Mouse (Mus musculus): ENCODE measurements around the gene St6galnac3.

St6galnac3 gene

DNA sequence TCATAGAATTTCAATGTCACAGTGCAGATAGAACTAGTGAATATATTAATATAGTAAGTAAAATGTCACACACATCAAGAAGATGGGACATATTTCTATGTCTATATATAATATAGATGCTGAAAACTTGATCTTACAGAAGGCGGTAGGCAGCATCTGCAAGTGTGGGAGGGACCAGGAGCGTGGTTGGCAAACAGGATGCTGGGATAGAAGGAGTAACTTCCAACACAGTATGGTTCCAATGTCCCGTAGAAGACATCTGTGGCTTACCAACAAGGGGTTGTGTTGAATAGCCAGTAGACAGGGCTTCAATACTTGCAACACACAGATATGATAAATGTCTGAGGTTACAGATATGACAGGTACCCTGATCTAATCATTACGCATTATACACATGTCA lies 435.0 kb downstream of the St6galnac3 start:
- DNase-seq (ENCODE audit: low read depth, low spot score), result no peak

DNA sequence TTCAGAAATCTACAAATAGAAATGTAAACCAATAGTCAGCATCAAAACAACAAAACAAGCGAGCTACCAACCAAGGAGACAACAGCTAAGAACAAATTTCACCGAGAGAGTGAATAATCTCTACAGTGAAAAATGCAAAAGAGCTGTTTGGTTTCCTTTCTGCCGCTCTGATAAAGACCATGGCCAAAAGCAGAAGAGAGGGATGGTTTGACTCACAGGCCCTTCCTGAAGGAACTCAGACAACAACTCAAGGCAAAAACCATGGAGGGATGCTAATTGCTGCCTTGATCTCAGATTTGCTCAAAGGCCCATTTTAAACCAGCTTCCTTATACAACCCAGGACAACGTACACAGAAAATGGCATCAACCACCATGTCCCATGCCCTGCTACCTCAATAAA lies 437.4 kb downstream of the St6galnac3 start:
- no peak for DNase-seq (ENCODE audit: low read depth, low spot score)

DNA sequence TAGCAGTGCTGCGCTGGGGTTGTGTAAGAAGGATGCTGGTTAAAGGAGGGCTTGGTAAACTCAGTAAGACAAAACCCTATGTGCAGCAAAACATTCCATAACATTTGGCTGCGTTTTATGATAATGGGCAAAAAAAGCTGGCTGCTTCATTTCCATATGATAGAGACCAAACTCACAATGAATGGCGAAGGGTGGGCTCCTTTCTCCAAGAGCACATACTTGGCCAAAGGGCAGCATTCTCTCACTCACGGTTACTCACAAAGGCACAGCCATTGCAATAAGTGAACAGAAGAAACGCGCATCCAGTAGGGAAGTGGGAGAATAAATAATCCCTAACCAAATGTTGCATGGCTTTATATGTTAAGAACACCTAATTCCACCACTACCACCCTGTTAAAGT lies 437.9 kb downstream of the St6galnac3 start:
- DNase-seq (ENCODE audit: low read depth, low spot score), result no peak

DNA sequence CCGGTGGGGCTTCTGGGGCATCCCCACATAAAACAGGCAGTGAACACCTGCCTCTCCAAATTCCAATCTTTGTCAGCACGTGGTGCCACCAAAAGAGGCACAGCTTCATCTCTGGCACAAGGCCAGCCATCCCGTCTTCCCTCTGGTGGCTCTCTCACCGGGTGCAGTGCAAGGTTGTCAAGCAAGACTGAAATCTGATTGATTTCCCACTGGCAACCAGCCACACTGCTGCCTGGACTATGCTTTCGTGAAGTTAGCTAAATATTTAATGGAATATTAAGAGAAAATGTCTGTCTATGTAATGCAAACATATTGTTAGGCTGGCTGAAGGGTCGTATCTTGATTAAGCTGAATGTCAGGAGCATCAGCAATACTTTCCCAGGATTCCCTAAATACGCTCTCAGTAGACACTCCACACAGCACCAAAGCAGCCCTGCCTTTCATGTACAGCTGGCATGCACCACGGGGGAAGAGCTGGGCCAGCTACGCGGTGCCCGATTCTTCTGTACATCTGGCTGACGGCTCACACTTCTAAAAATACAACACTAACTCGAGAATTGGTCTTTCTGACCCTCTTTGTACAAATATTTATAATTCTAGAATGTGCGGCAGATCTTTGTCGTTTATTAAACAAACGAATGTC lies 442.7 kb downstream of the St6galnac3 start:
- DNase-seq (ENCODE audit: low read depth, low spot score), result no peak

DNA sequence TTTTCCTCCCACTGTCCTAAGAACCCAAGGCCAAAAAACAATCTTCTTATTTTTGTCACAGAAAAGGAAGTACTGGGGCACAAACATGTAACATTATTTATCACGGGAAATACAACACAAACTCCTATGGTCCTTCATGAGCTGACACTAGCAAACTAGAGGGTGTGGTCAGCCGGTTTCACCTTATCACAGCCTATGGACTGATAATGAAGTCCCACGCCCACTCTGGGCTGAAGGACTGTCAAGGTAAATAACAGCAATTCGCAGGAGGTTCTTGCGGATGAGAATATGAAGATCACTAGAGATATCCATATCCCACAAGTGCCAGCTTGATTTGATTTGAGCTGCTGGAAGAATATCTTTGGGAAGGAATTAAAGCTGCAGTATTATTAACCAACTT lies 446.7 kb downstream of the St6galnac3 start:
- no peak for DNase-seq (ENCODE audit: low read depth, low spot score)

DNA sequence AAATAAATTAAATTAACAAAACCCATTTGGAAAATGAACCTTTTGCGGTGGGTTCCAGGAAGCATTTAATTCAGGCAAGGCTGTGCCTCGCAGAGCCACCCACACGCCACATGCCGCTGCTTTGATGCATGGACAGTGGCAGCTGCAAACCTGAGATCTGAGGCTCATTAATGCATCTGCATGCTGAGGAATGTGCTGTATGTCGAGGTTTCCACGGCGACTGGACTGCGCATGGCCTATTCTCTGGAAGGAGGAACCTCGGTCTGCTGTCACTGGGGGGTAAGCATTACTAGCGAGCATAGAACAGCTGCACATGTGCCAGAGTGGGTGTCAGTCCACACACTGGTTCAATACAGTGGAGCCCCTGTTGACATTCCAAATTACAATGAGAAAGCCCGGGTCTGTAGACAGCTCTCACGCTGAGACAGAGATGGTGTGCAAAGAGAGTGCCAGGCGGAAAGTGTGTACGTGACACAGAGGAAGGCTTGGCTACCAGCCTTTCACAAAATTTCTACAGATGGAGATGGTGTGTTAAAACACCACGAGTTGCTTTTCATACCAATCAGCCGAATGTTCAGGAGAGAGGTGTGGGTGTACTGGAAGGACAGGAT lies 447.5 kb downstream of the St6galnac3 start:
- DNase-seq (ENCODE audit: low read depth, low spot score), result peak; percentile 84

DNA sequence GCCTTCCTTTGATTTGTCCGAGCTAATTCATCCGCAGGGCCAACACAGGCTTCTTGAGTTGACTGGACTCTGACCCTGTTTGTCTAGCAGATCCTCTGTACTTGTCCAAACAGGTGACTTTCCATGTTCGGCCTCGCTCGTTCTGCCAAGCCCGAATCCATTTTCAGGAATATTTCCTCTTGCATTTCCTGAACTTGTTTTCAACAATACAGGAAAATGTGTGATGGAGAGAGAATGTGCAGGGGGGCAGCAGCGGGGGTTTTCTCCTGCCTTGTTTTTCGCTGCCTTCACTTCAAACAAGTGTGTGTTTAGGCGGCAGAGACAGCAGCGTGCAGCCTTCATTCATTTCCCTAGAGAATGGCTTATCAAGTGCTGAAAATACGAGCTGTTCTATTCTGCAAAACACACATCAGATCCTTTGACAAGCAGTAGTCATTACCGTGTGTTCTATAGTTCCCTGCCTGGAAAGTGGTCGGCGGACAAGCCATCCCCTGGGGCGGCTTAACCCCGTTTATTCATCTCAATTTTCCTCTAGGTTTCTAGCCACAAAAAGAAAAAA lies 448.1 kb downstream of the St6galnac3 start:
- no peak for DNase-seq (ENCODE audit: low read depth, low spot score)

DNA sequence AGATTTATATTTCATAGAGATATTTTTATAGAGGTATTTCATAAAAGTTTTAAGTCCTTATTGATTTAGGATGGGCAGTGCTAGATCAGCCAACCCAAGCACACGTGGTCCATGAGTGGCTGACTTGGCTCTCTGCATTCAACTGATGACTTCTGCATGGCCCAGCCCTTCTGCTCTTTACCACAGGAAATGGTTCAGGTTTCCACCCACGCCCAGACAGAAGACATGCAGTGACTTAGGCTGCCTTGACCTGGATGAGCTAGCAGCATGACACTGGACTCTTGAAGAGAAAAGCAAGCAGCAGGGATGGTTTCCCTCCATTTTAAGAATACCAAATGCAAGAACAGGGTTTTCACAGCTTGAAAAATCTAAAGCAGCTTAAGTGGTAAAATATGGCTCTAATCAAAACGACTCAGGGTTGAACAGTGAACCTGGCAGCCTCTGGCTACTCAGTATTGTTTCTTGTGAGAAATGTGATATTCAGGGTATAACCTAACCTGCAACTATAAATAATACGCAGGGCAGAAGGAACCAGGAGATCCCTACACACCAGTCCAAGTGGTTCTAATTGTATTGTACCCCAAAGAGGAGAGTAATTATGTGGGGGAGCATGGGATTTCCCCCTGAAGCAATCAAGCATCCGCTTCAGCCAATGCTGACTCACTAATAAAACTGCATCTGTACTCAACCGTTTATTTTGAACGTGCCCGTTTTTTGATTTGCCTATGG lies 448.7 kb downstream of the St6galnac3 start:
- DNase-seq (ENCODE audit: low read depth, low spot score), result no peak

DNA sequence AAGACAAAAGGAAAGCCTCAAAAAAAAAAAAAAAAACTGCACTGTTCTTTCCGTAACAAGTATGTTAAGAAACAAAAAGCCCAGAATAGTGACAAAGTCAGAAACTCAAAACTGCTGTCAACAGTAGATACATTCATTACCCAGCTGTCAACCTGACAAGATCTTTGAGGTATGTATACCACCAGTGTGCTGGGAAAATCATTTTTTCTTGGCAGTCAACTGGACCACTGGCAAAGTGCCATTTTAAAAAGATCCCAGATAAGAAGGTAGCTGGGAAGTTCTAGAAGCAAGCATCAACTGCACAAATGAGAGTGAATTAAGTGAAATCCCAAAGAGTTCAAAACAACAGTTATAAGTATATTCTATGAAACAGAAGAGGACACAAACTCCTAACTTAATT lies 452.7 kb downstream of the St6galnac3 start:
- no peak for DNase-seq (ENCODE audit: low read depth, low spot score)

DNA sequence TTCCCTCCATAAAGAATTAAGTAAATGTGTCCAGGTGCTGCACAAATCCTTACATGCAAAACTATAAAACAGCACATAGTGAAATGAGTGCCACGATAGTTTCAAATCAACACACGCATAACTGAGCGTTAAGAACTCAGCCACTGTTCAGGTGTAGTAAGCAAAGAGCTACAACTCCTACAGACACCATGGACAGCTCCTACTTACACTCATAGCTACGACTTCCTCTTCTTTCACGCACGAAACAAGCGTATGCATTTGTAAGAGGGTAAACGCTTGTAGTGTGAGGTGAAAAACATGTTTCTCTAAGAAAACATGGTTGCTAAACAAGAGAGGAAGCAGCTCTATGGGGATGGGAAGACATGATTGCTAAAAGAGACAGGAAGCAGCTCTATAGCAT lies 457.6 kb downstream of the St6galnac3 start:
- DNase-seq (ENCODE audit: low read depth, low spot score), result no peak

DNA sequence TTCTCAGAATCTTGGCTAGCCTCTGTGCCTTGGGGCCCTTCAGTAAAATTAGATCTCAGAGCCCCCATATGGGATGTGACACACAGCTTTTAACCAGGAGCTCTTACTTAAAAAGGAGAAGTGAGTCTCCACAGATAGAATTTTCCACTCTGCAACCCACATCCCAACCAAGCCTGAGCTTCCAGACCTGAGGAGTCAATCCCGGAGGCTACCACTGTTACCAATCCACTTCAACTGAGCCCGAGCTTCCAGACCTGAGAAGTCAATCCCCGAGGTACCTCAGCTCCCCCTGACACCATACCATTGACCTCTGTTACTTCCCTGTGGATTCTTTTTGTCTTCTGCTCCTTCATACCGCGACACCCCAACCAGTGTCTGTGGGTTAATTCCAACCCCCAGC lies 463.0 kb downstream of the St6galnac3 start:
- DNase-seq (ENCODE audit: low read depth, low spot score), result no peak

DNA sequence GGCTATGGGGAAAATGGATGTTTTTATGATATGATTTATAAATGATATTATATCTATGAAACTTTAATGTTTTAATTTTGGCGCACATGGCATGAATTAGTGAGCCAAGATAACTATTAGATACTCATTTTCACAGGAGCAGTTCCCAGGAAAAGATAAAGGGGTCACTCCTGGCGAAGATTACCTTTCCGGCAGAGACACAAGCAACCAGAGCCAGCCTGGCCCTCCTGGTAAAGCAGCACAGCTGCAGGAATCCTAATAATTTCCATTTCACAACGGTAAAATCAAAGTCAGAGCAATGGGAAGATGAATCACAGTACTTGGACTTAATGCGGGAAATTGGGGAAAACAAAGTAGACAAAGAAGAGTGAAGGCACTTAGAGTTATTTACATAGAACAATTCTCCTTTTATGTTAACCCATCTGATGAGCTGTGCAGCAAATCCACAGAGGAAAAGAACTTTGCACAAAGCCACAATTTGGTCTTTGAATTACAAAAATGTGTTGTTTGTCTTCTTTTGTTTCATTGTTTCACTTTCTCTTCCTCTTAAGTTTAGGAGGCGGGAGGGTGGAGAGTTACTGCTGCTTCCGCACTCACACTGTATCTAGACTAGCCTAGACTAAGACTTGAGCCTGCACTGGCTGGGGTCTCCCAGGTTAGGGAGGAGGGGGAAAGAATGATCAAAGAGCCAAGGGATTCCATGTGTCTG lies 464.6 kb downstream of the St6galnac3 start:
- no peak for DNase-seq (ENCODE audit: low read depth, low spot score)

DNA sequence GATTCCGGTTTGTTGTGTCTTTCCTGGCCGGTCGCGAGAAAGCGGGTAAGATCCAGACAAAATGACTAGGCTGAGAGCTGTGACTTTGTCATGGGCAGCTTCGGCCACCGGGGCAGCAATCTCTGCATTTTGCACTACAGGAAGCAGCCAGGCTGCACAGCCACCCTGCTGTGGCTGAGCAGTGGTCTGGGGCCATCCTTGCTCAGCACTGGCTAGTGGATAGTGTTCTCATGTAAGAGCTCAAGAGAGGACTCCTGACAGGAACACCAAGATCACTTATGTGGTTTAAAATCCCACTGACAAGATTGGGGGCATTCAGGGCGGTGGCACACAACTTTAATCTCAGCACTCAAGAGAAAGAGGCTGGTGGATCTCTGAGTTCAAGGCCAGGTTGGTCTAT lies 469.1 kb downstream of the St6galnac3 start:
- DNase-seq (ENCODE audit: low read depth, low spot score), result no peak

DNA sequence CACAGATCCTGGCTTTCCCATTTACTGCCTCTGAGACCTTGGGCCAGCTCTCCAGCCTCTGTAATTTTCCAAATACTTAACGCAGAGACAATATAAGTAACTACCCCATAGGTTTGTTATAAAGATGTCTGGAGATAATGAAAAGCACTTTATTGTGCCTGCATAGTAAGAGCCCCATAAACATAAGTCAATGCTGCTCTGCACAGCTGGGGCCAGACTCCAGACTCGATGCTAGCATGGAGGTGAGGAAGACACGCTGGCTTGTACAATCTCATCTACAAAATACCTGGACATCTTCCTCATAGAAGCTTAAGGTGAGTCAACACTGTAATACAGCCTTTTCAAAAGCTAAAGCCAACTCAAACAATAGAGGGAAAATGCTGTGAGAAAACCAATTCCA lies 473.3 kb downstream of the St6galnac3 start:
- DNase-seq (ENCODE audit: low read depth, low spot score), result no peak

DNA sequence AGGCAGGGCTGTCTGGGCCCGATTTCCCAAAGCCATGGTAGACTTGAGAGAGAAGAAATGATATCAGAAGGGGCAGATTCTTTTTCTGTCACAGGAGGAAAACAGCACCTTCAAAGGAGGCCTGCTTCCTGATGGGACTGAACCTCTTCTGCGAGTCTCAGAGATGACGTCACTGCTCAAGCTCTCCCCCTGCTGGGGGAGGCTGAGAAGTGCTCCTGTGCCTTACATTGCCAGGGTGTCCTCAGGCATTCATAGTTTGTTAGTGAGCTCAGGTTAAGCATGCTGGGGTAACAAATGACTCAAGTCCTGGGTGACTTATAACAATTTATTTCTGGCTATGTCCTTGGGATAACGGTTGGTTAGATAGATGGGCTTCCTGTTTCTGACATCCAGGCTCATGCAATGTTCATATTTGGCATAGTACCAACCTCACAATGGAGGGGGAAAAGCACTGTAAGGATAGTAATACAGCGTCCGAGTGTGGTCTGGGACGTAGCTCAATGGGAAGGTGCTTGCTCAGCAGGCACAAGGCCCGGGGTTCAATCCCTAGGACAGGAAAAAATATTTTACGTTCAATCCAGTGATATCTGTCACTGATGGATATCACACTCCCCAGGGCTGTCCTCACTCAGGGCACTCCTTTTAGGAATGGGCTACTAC lies 474.2 kb downstream of the St6galnac3 start:
- peak; percentile 91 for DNase-seq (ENCODE audit: low read depth, low spot score)

DNA sequence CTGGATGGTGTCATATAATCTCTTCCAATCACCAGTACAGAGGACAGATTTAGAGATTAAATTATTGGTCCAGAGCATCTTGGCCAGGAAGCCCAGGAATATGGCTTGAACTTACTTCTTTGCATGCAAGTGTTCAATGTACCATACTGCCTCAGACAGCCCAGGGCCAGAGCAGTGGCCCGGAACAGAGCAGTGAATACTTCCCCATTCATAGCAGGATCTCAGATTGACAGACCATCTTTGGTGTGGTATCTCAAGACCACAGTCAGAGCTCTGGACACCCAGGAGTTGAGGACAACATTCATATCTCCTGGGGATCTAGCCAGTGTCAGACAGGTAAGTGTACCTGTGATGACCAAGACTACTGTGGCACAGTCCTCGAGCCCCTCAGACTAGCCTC lies 476.1 kb downstream of the St6galnac3 start:
- DNase-seq (ENCODE audit: low read depth, low spot score), result no peak

DNA sequence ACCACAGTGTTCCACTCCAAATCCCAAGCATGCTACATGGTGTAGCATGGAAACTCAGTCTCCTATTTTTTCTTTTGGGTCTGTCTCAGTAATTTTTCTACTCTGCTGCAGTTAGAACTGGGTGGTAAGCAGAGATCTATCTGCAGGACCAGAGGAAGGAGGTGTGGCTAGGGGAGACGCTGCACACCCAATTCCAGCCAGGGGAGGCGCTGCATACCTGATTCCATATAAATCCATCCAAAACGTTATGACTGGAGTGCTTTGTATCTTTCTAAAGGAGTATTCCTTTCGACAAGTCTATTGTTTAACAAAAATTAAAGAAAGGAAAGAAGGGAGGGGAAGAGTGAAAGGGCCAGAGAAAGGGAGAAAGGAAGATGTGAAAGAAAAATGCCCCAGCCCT lies 476.9 kb downstream of the St6galnac3 start:
- no peak for DNase-seq (ENCODE audit: low read depth, low spot score)

DNA sequence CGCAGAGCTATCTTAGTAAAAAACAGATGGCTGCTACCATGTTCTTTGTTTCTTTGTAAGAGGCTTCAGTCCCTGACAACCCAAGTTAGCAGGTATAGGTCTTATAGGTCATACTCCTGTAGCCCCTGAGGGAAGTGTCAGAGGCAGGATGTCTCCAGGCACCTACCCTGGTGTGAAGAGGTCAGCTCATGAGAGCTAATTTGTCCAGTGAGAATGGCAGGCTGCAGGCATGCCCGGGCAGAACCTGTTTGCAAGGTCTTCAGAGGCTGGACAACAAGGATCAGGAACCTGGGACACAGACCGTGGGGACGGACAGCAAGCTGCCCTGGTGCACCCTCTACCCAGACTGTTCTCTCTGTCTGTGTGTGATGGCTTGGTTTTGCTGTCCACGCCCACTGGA lies 482.4 kb downstream of the St6galnac3 start:
- DNase-seq (ENCODE audit: low read depth, low spot score), result no peak

DNA sequence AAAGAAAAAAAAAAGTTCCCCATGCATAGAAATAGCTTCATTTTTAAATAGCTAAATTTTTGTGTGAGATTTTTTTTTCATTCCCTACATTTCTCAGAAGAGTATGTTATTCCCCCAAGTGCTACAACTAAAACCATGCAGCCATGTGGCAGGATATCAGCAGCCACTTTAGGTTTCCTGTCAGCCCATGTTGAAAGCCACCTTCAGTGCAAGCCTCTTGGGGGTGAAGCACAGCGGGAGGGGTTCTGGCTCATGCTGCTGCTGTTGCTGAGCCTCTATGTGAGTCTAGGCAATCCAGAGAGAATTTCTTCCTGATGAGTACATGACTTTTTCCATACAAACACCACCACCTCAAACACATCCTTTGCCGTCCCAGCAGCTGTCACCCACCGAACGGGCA lies 483.8 kb downstream of the St6galnac3 start:
- no peak for DNase-seq (ENCODE audit: low read depth, low spot score)

DNA sequence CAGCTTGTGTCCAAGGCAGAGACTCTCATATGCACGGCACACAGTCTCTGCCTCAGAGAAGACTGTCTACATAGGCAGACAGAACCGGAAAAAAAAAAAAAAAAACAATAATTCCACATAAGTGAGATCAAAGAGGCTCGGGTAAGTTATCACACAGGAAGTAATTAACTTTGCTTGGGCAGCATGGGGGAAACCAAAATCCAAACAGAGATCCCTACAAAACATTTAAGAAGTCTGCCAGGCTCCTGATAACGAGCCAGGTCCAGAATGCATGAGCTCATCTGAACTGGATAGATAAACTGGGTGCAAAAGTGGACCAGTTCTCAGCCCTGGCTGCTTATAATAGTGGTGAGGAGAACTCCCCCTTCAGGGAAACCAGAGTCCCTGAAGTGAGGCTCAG lies 484.6 kb downstream of the St6galnac3 start:
- DNase-seq (ENCODE audit: low read depth, low spot score), result no peak

DNA sequence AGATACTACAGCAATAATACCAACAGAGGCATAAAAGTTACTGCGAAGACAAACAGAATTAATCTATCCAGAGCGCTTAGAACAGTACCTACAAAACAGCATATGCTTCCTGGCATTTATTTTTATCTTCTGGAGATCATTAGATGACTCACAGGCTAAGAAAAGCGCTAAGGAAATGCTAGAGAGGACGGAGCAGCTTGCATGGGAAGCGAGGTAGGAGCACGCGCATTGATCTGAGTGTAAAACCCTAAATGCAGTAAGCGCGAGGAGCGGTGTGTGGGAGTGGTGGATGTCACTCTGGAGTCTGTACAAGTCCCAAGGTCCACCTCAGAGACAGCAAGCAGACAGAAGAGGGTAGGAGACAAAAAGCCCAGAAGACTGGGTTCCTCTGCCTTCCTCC lies 486.6 kb downstream of the St6galnac3 start:
- no peak for DNase-seq (ENCODE audit: low read depth, low spot score)

DNA sequence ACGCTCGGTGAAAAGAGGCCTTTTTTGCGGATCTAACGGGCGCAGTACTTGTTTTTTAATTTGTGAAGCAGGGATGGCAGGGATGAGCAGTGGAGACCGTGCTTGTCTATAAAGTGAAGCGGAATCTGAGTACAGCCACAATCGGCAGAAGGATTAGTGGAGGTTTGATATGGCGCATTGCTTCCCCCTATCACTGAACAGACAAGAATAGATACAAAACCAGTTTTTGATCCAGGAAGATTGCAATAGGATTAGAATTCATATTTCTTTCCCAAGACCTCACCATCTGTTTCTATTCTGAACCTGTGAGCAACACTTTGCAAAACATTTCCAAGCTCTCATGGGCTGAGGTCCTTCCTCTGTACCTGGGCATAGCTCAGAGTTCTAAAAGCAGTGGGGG lies 488.7 kb downstream of the St6galnac3 start:
- DNase-seq (ENCODE audit: low read depth, low spot score), result no peak

Data from mesoderm, embryonic 11.5 days (tissue).